Mouse (Mus musculus): ENCODE measurements around the gene Sirt2.

Sirt2 gene

DNA sequence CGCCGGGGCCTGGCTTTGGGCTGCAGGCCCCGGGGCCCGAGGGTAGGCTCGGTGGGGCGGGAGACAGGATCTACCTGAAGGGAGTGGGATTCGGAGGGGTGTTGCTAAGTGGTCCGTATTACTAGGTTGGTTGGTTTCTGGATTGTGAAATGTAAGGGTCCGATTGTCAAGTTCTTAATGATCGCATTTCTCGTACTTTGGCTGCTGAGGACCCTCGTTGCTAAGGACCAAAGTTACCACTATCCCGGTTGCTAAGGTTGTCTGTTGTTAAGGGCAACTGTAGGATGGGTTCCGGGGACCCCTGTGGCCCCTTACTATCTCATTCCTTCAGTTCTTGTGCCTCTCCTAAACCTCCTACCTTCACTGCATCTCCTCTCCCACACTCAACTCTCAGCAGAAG, 375 bp downstream of the Sirt2 start:
- no peak for DNase-seq (ENCODE audit: low spot score)

DNA sequence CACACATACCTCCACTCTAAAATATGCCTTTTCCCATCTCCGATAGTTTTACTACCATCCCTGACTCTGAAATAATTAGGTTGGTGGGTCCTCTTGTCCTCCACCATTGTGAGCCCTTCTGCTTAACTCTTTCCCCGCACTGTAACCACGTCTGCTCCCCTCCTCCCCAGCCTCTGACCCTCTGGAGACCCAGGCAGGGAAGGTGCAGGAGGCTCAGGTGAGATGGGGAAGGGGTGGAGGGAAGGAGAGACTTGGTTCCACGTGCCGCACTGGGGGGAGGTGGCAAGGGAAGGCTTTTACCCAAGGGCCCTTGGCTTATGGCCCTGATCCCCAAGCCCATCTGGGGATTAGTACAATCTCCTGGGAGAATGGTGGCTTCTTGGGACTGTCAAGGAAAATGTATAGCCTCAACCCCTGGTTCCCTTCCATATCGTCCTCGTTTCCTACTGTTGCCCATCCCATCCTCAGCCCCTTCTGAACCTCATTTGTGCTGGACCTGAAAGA, 979 bp downstream of the Sirt2 start, which contains the start of gene Nfkbib:
Nfkbib (minus strand) TSS at position 51 of the 504 bp plus-strand sequence.
- no peak for DNase-seq (ENCODE audit: low spot score)

DNA sequence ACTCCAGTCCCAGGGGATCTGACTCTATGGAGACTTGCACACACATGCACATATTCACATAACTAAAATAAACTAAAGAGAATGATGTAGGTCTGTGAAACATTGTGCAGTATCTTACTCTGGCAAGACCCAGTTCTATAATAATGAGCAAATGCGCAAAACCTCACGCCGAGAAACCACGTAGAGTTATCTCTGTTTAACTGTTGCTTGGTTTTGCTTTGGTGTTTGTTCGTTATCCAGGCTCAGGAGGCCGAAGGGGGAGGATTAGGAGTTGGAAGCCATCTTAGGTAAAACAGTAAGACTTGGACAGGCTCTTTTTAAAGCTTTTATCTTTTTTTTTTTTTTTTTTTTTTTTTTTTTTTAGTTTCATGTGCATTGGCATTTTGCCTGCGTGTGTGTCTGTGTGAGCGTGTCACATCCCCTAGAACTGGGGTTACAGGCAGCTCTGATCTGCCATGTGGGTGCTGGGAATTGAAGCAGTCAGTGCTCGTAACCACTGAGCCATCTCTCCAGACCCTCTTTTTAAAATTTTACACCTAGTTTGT, 3.0 kb downstream of the Sirt2 start:
- no peak for DNase-seq (ENCODE audit: low spot score)

DNA sequence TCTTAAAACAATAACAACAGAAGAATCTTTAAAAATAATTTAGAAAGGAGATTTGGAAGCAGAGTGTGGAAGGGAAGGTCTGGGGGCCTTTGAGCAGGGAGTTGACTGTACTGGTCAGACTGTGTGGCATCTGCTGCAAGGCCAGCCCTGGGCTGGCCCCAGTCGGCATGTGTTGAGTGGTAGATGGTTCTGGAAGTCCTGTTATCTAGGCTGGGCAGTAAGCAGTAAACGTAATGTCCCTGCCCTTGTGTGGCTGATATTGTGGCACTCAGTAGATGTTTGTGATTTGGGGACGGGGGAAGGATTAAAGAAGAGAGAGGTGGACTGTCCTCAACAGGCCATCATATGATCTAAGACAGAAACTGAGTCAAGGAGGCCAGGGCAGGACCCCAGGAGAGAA, 3.8 kb downstream of the Sirt2 start:
- DNase-seq (ENCODE audit: low spot score), result no peak

DNA sequence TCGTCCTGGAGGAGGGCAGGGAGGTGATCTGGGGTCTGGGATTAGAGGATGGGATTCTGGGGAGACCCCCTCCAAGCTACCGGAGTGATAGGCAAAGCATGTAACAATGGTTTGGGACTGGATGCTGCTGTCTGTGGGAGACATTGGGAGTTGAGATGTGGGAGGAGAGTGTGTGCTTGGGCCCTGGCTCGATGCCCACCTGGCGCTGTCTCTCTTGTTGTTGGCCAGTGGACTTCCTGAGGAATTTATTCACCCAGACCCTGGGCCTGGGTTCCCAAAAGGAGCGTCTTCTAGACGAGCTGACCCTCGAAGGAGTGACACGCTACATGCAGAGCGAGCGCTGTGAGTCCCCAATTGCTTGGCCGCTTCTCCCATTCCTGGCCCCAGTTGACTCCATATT, 5.3 kb downstream of the Sirt2 start:
- no peak for DNase-seq (ENCODE audit: low spot score)

DNA sequence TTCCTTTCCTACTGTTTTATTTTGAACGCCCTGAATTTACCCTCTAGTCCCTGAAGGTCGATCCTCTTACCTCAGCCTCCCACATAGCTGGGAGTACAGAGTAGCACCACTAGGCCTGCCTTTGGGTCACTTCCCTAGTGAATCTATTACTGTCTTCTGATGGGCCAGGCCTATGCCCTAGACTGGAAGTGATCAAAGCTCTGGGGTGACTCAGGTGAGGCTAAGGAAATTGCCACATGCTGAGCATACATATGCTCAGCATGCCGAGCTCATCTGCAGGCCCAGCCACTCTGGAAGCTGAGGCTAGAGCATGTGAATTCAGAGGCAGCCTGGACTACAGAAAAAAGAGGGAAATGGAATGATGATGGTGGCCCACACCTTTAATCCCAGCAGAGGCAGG, 6.6 kb downstream of the Sirt2 start:
- DNase-seq (ENCODE audit: low spot score), result no peak

DNA sequence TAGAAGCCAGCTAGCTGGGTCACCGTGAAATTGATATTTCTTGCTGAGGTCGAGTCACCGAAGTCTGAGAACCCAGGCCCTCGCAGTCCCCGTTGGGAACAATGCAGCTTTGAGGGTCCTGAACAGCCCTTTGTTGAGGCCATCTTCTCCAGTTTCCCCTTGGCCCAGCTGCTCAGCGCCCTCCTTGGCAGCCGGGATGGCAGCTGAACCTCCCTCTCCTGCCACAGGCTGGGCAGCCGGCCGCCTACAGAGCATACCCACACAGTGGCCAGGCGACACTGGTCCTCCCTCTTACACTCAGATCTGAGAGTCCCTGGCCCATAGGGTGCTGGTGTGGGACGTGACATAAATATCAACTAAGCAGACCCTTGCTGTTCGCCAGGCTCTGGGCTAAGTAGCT, 7.6 kb downstream of the Sirt2 start:
- no peak for DNase-seq (ENCODE audit: low spot score)

DNA sequence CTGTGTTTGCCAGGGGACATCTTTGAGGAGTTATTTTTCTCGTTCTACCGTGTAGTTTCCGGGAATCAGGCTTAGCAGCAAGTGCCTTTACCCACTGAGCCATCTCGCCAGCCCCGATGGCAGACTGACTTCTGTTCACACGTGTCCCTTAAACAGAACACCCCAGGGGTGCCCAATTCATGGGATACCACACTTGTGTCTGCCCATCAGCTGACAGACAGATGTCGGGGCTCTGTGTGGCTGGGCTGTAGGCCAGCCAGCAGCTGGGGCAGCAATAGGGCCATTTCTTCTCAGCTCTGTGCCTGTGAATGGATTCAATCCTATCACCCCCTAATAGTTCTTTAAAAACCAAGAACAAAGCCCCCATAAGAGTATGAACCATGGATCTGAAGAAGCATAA, 8.6 kb downstream of the Sirt2 start:
- no peak for DNase-seq (ENCODE audit: low spot score)

DNA sequence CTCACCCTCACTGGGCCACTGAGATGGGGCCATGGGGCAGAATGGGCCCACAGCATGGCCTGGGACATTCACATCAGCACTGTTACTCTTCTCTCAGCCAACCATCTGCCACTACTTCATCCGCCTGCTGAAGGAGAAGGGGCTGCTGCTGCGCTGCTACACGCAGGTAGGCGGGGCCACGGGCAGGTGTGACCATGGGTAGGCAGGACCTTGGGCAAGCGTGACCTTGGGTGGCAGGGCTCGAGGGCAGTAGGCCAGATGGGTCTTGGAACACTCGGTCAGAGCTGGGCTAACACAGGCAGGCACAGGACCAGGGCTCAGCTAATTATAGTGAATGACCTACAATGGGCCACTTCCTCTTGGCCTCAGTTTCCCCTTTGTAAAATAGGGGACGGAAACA, 12.3 kb downstream of the Sirt2 start:
- no peak for DNase-seq (ENCODE audit: low spot score)

DNA sequence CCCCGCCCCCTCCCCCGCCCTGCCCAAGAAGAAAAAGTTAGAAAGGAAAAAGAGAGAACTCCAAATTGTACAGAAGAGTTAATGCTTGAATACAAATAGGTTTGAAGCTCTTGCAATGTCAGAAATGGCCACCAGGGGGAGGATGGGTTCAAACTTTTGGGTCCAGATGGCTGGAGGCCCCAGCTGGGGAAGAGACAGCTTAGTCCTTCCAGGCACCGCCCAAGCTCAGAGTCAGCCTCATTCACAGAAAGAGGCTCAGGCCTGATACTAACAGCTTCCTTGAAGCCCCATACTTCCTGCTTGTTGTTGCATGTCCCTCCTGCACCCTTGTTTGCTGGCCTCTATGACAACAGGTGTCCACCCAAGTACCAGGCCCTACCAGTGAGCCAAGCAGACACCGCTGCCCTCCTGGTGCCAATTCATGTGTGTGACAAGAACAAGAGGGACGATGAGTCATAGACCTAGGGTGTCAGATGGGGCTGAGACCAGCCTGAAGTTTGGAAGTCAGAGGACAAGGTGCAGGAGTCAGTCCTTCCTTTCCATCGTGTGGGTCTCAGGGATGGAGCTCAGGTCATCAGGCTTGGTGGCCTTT, 13.6 kb downstream of the Sirt2 start:
- DNase-seq (ENCODE audit: low spot score), result peak; percentile 89

DNA sequence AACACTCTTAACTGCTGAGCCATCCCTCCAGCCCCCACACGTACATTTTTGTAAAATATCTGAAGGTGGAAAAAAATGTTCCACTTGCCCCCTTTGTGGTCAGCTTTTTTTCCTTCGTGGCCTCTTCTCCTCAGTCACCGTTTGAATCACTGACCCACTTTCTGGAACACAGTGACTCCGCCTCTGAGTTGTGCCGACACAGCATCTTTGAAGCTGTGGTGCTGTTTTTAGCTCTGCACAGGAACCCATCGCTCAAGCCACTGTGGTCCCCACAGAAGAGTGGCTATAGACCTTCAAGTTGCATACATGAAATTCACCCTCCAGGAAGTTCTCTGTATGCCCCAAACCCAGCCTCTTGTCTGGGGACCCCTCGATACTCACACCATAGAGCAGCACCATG, 14.3 kb downstream of the Sirt2 start:
- no peak for DNase-seq (ENCODE audit: low spot score)

DNA sequence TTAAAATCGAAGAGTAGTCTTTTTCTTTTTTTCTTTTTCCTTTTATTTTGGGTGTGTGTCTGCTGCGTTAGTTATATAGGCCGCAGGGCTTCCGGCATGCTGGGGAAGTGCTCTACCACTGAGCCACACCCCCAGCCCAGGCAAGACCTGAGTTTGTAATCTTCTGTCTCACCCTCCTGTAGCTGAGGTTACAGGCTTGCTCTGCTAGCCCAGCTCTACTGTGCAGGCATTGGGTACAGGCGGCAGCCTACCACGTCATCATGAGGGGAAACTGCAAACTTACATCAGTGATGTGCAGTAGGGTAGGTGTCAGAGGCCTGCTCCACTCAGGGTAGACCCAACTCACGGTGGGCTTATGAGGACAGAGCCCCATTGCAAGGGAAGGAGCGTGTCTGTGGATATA, 14.7 kb downstream of the Sirt2 start:
- DNase-seq (ENCODE audit: low spot score), result peak; percentile 57

DNA sequence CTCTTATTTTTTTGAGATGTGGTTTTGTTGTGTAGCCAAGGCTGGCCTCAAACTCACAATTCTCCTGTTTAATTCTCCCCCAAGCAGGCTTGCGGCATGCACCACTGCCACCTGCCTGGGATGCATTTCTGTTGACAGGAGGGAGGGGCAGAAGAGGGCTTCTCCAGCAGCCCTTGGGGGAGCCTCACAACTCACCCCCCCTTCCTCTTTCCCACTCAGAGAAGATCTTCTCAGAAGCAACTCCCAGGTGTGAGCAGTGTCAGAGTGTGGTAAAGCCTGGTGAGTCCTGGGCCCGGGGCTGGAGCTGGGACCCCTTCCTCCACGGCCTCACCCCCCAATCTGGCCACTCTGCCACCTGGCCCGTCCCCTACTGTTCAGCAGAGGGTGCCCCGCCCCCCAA, 18.6 kb downstream of the Sirt2 start:
- no peak for DNase-seq (ENCODE audit: low spot score)

DNA sequence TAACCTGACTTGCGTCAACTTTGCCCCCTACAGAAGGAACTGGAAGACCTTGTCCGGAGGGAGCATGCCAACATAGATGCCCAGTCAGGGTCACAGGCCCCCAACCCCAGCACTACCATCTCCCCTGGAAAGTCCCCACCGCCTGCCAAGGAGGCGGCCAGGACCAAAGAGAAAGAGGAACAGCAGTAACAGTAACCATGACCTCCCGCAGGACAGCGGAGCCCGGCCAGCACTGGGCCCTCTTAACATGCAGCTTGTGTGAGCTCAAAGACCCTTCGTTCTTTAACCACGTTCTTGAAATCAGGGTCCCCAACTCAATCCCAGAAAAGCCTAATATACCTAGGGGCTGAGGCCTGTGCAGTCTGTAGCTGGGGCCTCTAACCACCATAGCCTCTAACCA, 21.3 kb downstream of the Sirt2 start:
- DNase-seq (ENCODE audit: low spot score), result no peak

DNA sequence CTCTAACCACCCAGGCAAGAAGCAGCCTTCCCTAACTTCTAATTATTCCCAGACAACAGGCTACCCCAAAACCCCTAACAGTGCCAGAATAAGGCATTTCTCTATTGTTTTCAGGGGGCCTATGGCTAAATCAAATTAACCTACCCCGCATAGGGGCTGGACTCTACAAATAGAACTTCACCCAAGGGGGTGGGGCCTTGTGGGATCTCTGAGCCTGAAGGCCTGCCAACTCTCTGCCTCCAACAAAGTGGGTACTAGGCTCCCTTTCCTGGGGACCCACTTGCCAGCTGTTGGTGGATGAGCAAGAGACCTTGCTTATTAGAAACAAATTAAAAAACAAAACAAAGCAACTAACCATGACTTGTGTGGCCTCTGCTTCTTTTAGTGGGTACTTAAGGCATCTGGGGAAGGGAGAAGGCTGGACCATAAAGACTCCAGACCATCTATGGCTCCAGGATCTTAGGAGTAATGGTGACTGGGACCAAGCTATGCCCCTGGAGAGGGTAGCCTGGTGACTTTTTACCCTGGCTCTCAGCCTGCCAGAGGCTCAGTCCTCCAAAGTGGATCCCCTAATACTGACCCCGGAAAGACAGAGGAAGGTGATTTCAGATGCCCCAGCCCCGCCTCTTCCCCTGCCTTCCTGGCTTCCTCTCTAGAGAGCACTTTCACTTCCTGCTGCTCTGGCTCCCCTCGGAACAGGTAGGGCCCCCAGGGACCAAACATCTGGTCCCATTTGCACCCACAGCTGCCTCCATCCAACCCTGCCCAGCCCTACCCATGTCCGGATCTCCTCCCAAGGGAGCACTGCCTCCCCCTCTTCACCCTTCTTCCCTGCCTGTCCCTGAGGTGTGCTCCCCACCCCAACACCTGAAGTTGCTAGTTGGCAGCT, 22.0 kb downstream of the Sirt2 start, which contains the start of gene Rinl:
Rinl (plus strand) TSS at position 663 of the 889 bp plus-strand sequence.
- DNase-seq (ENCODE audit: low spot score), result peak; percentile 63

DNA sequence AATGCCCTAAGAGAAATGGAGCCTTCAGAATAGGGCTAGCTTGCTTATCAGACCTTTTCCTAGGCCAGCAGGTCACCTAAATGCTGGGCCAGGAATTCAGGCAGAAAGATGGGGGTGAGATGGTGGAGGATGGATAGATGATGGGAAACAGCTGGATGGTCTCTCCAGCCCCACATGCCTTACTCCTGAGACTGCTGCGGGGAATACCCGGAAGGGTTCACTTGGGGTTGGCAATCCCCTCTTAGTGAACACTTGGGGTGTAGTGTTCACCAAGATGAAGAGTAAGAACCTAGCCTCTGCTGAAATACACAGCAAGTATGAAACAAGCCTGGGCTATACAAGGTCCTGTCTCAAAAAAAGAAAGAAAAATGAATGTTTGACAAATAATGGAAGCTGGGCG, 22.7 kb downstream of the Sirt2 start:
- DNase-seq (ENCODE audit: low spot score), result no peak

DNA sequence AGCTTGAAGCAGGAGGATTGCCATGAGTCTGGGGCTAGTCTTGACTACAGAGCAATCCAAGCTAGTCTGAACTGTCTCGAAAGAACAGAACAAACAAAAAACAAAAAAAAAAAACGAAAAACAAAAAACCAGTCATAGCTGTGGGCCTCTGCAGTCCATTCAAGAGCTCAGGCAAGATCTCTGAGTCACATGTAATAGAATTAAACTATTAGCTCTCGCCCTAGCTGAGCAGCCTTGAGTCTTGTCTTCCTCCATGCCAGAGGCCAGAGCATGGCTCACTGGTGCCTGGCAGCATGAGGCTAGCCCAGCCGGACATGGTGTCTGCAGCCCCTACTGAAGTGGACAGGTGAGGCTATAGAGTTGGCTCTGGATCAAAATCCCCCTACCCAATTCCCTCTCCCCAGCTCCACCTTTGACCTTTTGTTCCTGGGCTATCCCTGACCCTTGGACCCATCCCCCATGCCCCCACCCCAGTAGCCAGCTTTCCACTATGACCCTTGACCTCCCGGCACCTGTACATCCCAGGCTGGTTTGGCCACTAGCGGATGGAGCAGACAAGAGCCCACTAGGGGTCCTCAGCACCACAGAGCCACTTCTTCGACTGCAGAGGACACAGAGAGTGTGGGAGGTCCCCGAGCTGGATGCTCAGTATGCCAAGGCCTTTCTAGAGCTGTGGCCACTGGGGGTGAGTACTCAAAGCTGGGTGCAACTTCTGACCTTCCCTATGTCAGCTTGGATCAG, 23.7 kb downstream of the Sirt2 start:
- DNase-seq (ENCODE audit: low spot score), result no peak

DNA sequence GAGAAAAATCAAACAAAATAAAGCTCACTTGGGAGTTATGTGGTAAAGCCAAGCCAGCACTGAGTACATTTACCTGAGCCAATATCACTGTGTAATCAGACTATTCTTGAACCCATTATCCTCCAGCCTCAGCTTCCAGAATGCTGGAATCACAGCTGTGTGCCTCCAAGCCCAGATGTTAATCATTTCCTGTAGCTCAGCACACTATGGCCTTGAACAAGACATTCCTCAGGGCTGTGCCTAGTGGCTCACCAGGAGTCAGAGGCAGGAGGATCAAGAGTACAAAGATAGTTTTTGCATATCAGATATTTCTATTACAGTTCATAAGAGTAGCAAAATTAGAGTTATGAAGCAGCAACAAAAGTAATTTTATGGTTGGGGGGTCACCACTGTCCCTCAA, 25.2 kb downstream of the Sirt2 start:
- no peak for DNase-seq (ENCODE audit: low spot score)

DNA sequence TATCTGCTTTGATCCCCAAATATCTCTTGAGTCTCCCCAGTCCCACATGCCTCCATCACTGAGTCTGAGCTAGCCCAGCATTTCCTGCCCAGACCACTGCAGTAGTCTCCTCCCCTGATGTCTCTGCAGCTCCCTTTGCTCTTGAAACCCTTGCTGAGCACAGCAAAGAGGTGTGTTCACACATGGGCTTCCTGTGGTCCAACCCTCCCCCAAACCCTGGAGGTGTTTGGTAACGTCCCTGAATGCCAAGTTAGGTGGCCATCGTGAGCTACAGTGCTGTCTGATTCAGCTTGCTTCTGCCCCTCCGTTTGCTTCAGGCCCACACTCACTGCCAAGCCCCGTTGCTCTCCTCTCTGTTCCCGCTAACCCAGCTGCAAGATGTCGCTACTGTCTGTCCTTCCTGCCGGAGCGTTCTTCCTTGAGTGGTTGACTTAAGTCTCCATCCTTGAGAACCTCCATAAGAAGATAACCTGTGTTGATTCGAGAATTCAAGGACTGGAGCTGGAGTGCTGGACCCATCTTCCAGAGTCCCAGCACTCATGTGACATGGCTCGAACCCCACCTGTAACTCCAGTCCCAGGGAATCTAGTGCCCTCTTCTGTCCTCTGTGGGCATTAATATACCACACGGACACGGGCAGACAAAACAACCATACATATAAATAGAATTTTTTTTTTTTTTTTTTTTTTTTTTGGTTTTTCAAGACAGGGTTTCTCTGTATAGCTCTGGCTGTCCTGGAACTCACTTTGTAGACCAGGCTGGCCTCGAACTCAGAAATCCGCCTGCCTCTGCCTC, 26.1 kb downstream of the Sirt2 start:
- DNase-seq (ENCODE audit: low spot score), result no peak

DNA sequence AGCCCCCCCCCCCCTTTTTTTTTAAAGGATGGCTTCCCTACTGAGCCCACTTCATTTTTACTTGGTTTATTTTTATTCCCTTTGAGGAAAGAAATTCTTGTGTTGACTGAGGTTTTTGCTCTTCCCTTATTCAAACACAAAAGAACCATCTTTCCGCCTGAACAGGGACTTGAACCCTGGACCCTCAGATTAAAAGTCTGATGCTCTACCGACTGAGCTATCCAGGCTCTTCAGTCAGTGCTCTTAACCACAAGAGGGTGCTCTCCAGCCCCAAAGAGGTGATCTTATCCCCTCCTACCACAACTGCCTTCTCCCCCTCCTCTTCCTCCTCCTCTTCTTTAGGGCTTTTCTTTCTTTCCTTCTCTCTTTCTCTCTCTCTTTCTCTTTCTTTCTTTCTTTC, 27.3 kb downstream of the Sirt2 start:
- peak; percentile 58 for DNase-seq (ENCODE audit: low spot score)

DNA sequence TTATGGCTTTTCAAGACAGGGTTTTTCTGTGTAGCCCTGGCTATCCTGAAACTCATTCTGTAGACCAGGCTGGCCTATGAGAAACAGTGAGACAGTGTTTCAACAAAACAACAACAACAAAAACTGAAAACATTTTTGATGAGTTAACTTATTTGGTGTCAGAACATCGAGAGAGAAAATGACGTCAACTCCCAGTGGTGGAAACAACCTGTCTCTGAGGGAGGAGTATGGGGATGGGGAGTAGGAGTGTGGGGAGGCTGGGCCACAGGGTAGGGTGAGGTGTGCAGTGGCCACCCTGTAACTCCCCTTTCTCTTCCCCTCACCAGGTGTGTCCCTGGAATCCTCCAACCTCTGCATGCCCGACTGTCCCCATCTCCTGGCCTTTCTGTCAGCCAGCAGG, 28.0 kb downstream of the Sirt2 start:
- DNase-seq (ENCODE audit: low spot score), result no peak

DNA sequence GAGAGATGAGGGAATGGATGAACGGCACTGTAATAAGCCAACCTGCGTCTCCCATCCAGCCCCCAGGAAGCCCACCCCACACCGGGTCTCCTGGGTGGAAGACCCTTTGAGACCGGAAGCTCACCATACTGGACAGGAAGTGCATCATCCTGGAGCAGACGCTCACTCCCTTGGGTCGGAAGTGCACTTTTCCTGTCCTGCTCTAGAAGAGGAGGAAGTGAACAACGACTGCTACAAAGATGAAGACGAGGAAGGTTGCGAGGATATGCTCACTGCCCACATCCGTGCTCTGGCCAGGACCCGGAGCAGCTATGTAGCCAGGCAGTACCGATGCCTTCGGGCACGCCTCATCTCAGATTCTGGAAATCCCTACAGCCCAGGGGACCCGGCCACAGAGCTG, 29.3 kb downstream of the Sirt2 start:
- no peak for DNase-seq (ENCODE audit: low spot score)

Data from lung, postnatal 25 days (tissue).